Mouse (Mus musculus) cortical plate, adult 2 months (tissue): ENCODE results near the gene Ripply1.

Experiments
- CTCF ChIP-seq: fragments of 200-500 bp; IDR thresholded peaks from 2 replicates; pipeline ENCODE4 v1.5.1; 2011; ENCODE audit warnings: mild to moderate bottlenecking, control low read depth, low read length; ENCODE audit not compliant: insufficient read depth; ENCODE audit errors: extremely low read depth
- POLR2A ChIP-seq: fragments of 200-500 bp; IDR thresholded peaks from 2 replicates; pipeline ENCODE4 v1.6.1; 2011; ENCODE audit warnings: mild to moderate bottlenecking, low read length, control low read depth; ENCODE audit not compliant: insufficient read depth; ENCODE audit errors: extremely low read depth

DNA sequence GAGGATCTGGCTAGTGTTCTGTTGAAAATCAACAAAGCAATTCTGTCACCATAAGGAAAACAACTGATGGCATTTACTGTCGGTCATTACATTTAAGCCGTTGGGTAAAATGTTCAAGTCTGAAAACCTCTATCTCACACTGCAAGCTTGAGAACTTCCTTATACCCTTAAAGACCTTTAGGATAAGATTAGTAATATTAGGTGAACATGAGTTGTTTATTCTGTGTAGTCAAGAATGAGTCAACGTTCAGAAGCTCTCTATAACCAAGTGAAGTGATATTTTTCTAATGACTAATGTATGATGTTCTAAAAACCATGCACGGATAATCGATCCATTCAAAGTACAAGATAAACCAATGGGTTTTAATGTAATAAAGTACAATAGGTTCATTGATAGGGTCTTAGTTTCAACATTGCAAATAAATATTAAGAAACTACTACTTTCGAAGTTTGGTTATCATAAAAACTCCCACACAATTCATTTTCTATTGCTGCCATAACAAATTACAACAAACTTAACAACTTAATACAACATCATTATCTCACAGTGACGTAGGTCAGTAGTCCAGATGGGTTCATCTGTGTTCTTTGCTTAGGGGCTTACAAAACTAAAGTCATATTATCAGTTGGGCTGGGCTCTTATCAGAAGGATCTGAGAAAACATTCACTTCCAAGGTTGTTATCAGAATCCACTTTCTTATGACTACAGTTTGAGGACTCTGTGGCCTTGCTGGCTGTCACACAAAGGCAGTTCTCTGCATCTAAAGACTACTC lies 12.1 kb upstream of the Ripply1 start:
- TF ChIP-seq CTCF (no peak), POLR2A (no peak)
